In the genomic region with DNA sequence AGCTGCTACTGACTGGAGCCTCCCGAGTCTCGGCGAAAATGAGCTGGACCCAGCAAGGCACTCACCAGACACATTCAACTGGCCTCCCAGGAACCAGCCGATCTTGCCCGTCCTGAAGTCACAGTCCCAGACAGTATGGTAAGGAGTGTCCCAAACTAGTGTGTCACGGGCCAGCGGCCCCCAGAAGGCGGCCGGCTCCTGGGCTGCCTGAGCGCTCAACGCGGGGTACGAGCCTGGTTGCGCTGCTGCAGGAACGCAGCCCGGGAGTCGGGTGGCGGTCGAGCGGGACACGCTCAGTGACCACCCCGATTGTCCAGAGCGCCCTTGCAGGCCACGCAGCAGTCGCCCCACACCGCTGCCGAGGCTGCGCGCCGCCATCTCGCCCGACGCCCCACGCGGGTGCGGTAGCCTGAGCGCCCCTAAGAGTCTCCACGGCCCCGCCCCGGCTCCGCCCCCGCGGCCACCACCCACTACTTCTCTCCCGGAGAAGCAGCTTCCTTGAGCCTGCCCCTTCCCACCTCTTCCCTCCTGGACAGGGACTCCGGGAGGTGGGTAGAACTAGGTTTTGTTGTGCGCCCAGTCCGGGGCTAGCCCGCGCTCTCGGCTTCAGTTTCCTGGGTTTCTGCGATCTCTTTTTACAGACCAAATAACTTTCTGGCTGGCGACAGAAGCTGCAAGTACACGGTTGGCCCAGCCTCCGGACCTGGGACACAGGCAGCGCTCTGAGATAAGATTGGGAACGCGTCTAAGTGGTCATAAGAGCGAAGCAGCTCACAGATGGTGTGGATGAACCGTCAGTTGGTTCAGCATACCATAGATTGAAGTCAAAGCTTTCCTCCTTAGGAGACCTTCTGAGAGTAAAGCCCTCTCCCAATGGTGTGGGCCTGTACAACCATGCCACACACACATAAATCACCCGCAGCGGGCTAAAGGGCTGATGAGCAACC, we compare ENCODE assay signal across 8 mouse cellular contexts. TPM values are rescaled to one million over a fixed set of nuclear protein-coding genes. Genes with fewer than 3 reads are reported as not detected.
DNase-seq lines count a peak whose midpoint lies in the region; ATAC-seq lines count a peak whose summit lies in the region.

TSS of gene Acss1 (minus strand) at position 681 of the 947 bp plus-strand sequence.

- peak within 1 kb of the TSS; percentile 76 for H3K4me3 ChIP-seq in heart, embryonic 12.5 days
- peak within 1 kb of the TSS; percentile 72 for H3K4me3 ChIP-seq in kidney, embryonic 15.5 days (replicated peaks)
- H3K4me3 ChIP-seq in liver, embryonic 13.5 days (replicated peaks), result peak within 1 kb of the TSS; percentile 85
- peak within 1 kb of the TSS; percentile 72 for H3K4me3 ChIP-seq in stomach, embryonic 16.5 days (replicated peaks; ENCODE audit: low read length)

- WGBS in heart, embryonic 12.5 days, result 3% methylated on average over 55 of the region's 61 CpGs
- WGBS in kidney, embryonic 15.5 days, result 2% methylated on average over 60 of the region's 61 CpGs
- under 1% methylated on average over 61 of the region's 61 CpGs for WGBS in liver, embryonic 13.5 days (ENCODE audit: insufficient replicate concordance)
- 2% methylated on average over 60 of the region's 61 CpGs for WGBS in stomach, embryonic 16.5 days

- H3K9me3 ChIP-seq in heart, embryonic 12.5 days (replicated peaks), result no peaks in the 10 kb centered on the region
- no peaks in the 10 kb centered on the region for H3K9me3 ChIP-seq in kidney, embryonic 15.5 days (replicated peaks)
- H3K9me3 ChIP-seq in liver, embryonic 13.5 days (replicated peaks), result no peaks in the 10 kb centered on the region
- no peaks in the 10 kb centered on the region for H3K9me3 ChIP-seq in stomach, embryonic 16.5 days (replicated peaks; ENCODE audit: control insufficient read depth, low read length)

- peaks cover 9% of the 10 kb centered on the region; the same call in 1 of the 2 replicates for H3K27me3 ChIP-seq in heart, embryonic 12.5 days (replicated peaks)
- H3K27me3 ChIP-seq in kidney, embryonic 15.5 days, result peaks cover 24% of the 10 kb centered on the region
- no peaks in the 10 kb centered on the region for H3K27me3 ChIP-seq in liver, embryonic 13.5 days
- H3K27me3 ChIP-seq in stomach, embryonic 16.5 days (ENCODE audit: control insufficient read depth, insufficient read depth, low read length), result no peaks in the 10 kb centered on the region

- H3K36me3 ChIP-seq in heart, embryonic 12.5 days, result no peaks in the 10 kb centered on the region
- H3K36me3 ChIP-seq in kidney, embryonic 15.5 days, result no peaks in the 10 kb centered on the region
- H3K36me3 ChIP-seq in liver, embryonic 13.5 days, result no peaks in the 10 kb centered on the region
- H3K36me3 ChIP-seq in stomach, embryonic 16.5 days (ENCODE audit: control insufficient read depth, insufficient read depth, low read length), result no peaks in the 10 kb centered on the region

- H3K27ac ChIP-seq in heart, embryonic 12.5 days (ENCODE audit: poor library complexity, severe bottlenecking), result no peak within 1 kb of the TSS
- peak within 1 kb of the TSS; percentile 32; the same call in 1 of the 2 replicates for H3K27ac ChIP-seq in kidney, embryonic 15.5 days
- H3K27ac ChIP-seq in liver, embryonic 13.5 days, result peak within 1 kb of the TSS; percentile 98
- peak within 1 kb of the TSS; percentile 54 for H3K27ac ChIP-seq in stomach, embryonic 16.5 days (ENCODE audit: low read length)

- peak within 1 kb of the TSS; percentile 95 for H3K4me2 ChIP-seq in heart, embryonic 12.5 days
- H3K4me2 ChIP-seq in kidney, embryonic 15.5 days, result peak within 1 kb of the TSS; percentile 98
- H3K4me2 ChIP-seq in liver, embryonic 13.5 days, result peak within 1 kb of the TSS; percentile 97
- H3K4me2 ChIP-seq in stomach, embryonic 16.5 days (ENCODE audit: low read depth, low read length), result peak within 1 kb of the TSS; percentile 92

- peak; percentile 63 for ATAC-seq in erythroblast, adult 5-6 weeks (replicated peaks; ENCODE audit: low FRiP score, poor library complexity, severe bottlenecking)
- ATAC-seq in heart, embryonic 12.5 days (ENCODE audit: insufficient number of reproducible peaks, low FRiP score), result peak; percentile 88
- ATAC-seq in kidney, embryonic 15.5 days (replicated peaks; ENCODE audit: low FRiP score), result peak; percentile 85
- ATAC-seq in liver, embryonic 13.5 days (ENCODE audit: low read depth), result peak; percentile 74
- peak; percentile 81 for ATAC-seq in stomach, embryonic 16.5 days (ENCODE audit: insufficient read depth, low FRiP score)

- peak within 1 kb of the TSS; percentile 75 for H3K9ac ChIP-seq in heart, embryonic 12.5 days
- H3K9ac ChIP-seq in kidney, embryonic 15.5 days, result peak within 1 kb of the TSS; percentile 62
- H3K9ac ChIP-seq in liver, embryonic 13.5 days, result peak within 1 kb of the TSS; percentile 90
- peak within 1 kb of the TSS; percentile 84 for H3K9ac ChIP-seq in stomach, embryonic 16.5 days (ENCODE audit: low read length)

- DNase-seq in layer of hippocampus, adult 18-20 months (ENCODE audit: low spot score in 2 of 2), result peak in 1 of 2 experiments; percentile 65
- no peak for DNase-seq in layer of hippocampus, adult 9-11 months
- DNase-seq in liver, embryonic 13.5 days, result peak; percentile 81
- peak; percentile 57 for DNase-seq in naive thymus-derived CD4-positive, alpha-beta T cell, adult 2 months (ENCODE audit: low read depth)

- peaks cover 34% of the 10 kb centered on the region for H3K4me1 ChIP-seq in heart, embryonic 12.5 days (replicated peaks)
- H3K4me1 ChIP-seq in kidney, embryonic 15.5 days, result peaks cover 19% of the 10 kb centered on the region
- H3K4me1 ChIP-seq in liver, embryonic 13.5 days (replicated peaks), result peaks cover 82% of the 10 kb centered on the region
- H3K4me1 ChIP-seq in stomach, embryonic 16.5 days (ENCODE audit: control insufficient read depth, insufficient read depth, low read length), result peaks cover 30% of the 10 kb centered on the region

RNA-seq across cellular contexts. Expression of gene Acss1, which starts in this region (rescaled TPM):
- total RNA-seq in layer of hippocampus, adult 18-20 months (2021), result 10 to 100 TPM; 23.7 to 25.7 TPM
- total RNA-seq in erythroblast, adult 5-6 weeks (2015; ENCODE audit: low replicate concordance), result 6.3 and 12.1 TPM in 2 replicates
- total RNA-seq in erythroblast, adult 5-6 weeks (2017; ENCODE audit: low replicate concordance), result 16.0 and 17.6 TPM in 2 replicates
- 11.1 and 12.7 TPM in 2 replicates for polyA plus RNA-seq in heart, embryonic 12.5 days (2016; fragmentation: Nextera tagmentation; extraction: Ambion mirVana)
- polyA plus RNA-seq in kidney, embryonic 15.5 days (2015; fragmentation: Nextera tagmentation; extraction: Ambion mirVana), result 9.5 and 9.9 TPM in 2 replicates
- 28.7 and 44.7 TPM in 2 replicates for polyA plus RNA-seq in liver, embryonic 13.5 days (2015; fragmentation: Nextera tagmentation; extraction: Ambion mirVana)
- 42.0 and 56.4 TPM in 2 replicates for polyA plus RNA-seq in stomach, embryonic 16.5 days (2015; fragmentation: Nextera tagmentation; extraction: Ambion mirVana)
